Mouse (Mus musculus): Measurements from ENCODE around the gene Nmnat3. TPM values are rescaled to one million over a fixed set of nuclear protein-coding genes. Genes with fewer than 3 reads are reported as not detected.
"Not testable (repeated sequence)": the region's sequence is repeated elsewhere in the genome, so short reads cannot be mapped to it uniquely, and the experiment has no call there.

Nmnat3 gene
- polyA plus RNA-seq (2015; fragmentation: Nextera tagmentation; extraction: Ambion mirVana) = 7.0 and 7.6 TPM in 2 replicates

DNA sequence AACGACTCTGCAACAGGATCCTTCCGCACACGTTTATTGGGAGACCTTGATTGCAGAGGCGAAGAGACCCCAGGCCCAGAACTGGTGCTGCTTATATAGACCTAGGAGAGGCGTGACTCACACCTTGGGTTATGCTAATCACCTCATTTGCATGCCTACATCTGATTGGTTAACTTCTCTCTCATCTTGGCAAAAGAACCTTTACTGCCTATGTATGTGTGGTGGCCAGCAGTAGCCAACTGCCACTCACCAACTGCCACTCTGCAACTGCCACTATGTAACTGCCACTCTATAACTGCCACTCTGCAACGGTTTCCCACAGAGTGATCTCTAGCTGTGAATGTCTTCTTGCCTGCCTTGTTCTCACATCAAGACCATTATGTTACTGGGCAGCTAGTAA lies at the start of gene Nmnat3:
TSS of gene Nmnat3 (plus strand) at position 301 of the 400 bp plus-strand sequence.
- ATAC-seq (ENCODE audit: low read depth); H3K27ac ChIP-seq (ENCODE audit: low read length); H3K27me3 ChIP-seq (ENCODE audit: control insufficient read depth, insufficient read depth, low read depth, low read length); H3K4me3 ChIP-seq (ENCODE audit: low read length); H3K9me3 ChIP-seq (ENCODE audit: control insufficient read depth, low read length); H3K9ac ChIP-seq (ENCODE audit: low read length); H3K4me1 ChIP-seq (replicated peaks; ENCODE audit: control insufficient read depth, insufficient read depth, low read length); H3K4me2 ChIP-seq (ENCODE audit: low read depth, low read length); H3K36me3 ChIP-seq (ENCODE audit: control insufficient read depth, insufficient read depth, low read length): not testable (repeated sequence)
- WGBS = 59% methylated on average over 6 of the region's 6 CpGs

DNA sequence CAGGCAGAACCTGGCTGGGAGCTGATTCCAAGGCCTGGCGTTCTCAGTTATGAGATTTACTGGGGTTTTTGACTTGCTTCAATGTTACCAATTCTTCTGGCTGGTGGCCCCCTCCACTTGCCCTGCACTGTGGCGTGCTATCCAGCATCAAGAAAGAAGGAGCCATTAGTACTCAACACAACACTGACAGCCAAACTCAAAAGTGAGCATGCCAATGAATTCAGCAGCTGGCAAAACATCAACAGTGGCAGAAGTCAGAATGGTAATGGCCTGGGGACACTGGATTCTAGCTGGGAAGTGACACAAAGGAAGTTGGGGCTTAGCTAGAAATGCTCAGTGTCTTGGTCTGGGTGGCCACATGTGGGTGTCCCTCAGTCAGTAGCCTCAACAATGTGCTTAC lies 43.8 kb upstream of the Nmnat3 start:
- no peak for ATAC-seq (ENCODE audit: low read depth)
- WGBS = 65% methylated on average over 2 of the region's 2 CpGs

DNA sequence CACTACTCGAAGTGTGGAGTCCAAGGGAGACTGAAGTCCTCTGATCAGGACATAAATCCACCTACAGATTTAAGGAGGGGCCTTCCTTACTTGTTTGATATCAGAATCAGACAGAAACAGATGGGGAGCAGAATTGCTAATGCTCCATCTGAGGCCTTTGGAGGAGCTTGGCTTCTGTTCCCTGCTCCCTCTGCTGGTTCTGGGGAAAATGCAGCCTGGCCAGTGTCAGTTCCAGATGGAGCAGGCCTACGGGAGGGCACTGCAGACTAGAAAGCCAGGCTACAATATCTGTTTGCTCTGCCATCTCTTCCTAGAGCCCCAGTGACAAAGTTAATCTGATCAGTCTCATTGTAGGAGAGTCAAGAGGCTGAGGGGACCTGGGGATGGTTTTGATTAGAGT lies 43.0 kb upstream of the Nmnat3 start:
- Histone ChIP-seq H3K4me2 (ENCODE audit: low read depth, low read length) (no peak overlapping the region), H3K27me3 (ENCODE audit: control insufficient read depth, insufficient read depth, low read depth, low read length) (no peaks in the 10 kb centered on the region), H3K27ac (ENCODE audit: low read length) (no peak overlapping the region), H3K9me3 (ENCODE audit: control insufficient read depth, low read length) (no peaks in the 10 kb centered on the region), H3K4me3 (ENCODE audit: low read length) (no peak overlapping the region), H3K36me3 (ENCODE audit: control insufficient read depth, insufficient read depth, low read length) (no peaks in the 10 kb centered on the region), H3K9ac (ENCODE audit: low read length) (no peak overlapping the region), H3K4me1 (replicated peaks; ENCODE audit: control insufficient read depth, insufficient read depth, low read length) (no peaks in the 10 kb centered on the region)
- ATAC-seq (ENCODE audit: low read depth) = no peak
- 41% methylated on average over 2 of the region's 2 CpGs for WGBS

More for the DNA sequence above, 43.8 kb upstream of the Nmnat3 start:
- Histone ChIP-seq H3K4me1 (replicated peaks; ENCODE audit: control insufficient read depth, insufficient read depth, low read length) (no peaks in the 10 kb centered on the region), H3K9me3 (ENCODE audit: control insufficient read depth, low read length) (no peaks in the 10 kb centered on the region), H3K4me3 (ENCODE audit: low read length) (no peak overlapping the region), H3K36me3 (ENCODE audit: control insufficient read depth, insufficient read depth, low read length) (no peaks in the 10 kb centered on the region), H3K9ac (ENCODE audit: low read length) (no peak overlapping the region), H3K27ac (ENCODE audit: low read length) (no peak overlapping the region), H3K27me3 (ENCODE audit: control insufficient read depth, insufficient read depth, low read depth, low read length) (no peaks in the 10 kb centered on the region), H3K4me2 (ENCODE audit: low read depth, low read length) (no peak overlapping the region)

DNA sequence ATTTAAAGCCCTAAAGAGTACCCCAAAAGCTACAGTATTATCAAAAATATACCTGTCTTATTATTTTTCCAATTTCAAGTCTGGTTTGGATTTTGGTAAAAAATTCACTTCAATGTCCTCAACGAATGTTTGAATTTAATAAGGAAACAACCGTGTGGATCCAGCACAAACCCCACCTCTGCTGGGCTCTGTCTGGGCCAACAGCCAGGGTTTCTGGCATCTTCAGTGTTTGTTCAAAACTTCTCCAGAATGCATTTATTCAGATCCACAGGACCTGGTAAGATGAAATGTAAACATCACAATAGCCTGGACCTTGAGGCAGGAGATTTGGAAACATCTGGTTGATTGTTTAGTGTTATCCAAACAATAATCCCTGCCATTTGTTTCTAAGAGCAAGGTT lies 42.0 kb upstream of the Nmnat3 start:
- Histone ChIP-seq H3K9me3 (ENCODE audit: control insufficient read depth, low read length) (no peaks in the 10 kb centered on the region), H3K27me3 (ENCODE audit: control insufficient read depth, insufficient read depth, low read depth, low read length) (no peaks in the 10 kb centered on the region), H3K9ac (ENCODE audit: low read length) (no peak overlapping the region), H3K36me3 (ENCODE audit: control insufficient read depth, insufficient read depth, low read length) (no peaks in the 10 kb centered on the region), H3K4me3 (ENCODE audit: low read length) (no peak overlapping the region), H3K4me2 (ENCODE audit: low read depth, low read length) (no peak overlapping the region), H3K27ac (ENCODE audit: low read length) (no peak overlapping the region), H3K4me1 (replicated peaks; ENCODE audit: control insufficient read depth, insufficient read depth, low read length) (no peaks in the 10 kb centered on the region)
- ATAC-seq (ENCODE audit: low read depth) = no peak
- 46% methylated on average over 2 of the region's 2 CpGs for WGBS

DNA sequence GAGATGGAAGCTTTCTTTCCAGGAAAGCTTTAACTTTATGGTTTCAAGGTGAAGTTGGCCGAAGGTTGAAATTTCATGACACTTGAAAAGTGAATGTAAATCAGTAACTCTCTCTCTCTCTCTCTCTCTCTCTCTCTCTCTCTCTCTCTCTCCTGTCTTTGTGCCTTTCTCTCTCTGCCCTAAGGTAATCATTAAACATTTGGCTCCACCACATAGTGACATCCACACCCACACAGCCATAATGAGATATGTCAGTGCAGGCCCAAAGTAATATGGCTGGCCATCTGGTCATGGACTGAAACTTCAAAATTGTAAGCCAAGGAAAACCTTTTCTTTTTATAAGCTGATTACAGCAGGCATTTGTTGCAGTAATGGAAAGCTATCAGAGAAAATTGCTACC lies 40.9 kb upstream of the Nmnat3 start:
- no peak for ATAC-seq (ENCODE audit: low read depth)
- Histone ChIP-seq H3K27me3 (ENCODE audit: control insufficient read depth, insufficient read depth, low read depth, low read length) (no peaks in the 10 kb centered on the region), H3K4me2 (ENCODE audit: low read depth, low read length) (no peak overlapping the region), H3K4me3 (ENCODE audit: low read length) (no peak overlapping the region), H3K9me3 (ENCODE audit: control insufficient read depth, low read length) (no peaks in the 10 kb centered on the region), H3K27ac (ENCODE audit: low read length) (no peak overlapping the region), H3K4me1 (replicated peaks; ENCODE audit: control insufficient read depth, insufficient read depth, low read length) (no peaks in the 10 kb centered on the region), H3K36me3 (ENCODE audit: control insufficient read depth, insufficient read depth, low read length) (no peaks in the 10 kb centered on the region), H3K9ac (ENCODE audit: low read length) (no peak overlapping the region)
- WGBS = 86% methylated on average over 1 of the region's 1 CpGs

DNA sequence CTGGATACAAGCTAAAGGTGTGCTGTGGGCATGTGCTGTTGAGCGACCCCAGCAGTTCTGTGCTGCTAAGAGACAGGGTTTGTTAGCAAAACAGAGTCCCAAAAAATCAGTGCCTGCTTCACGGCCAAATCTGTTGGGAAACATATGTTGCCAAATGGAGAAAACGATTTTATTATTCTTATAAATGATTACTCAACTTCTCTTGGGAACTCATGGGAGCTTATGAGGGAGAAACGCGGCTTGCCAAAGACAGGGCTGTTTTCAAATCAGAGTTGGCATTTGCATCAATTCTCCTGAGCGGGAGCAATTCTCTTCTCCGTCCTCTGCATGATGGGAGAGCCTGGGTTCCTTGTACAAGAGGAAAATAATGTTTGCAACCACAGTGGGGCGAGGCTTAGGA lies 27.0 kb upstream of the Nmnat3 start:
- H3K27me3 ChIP-seq (ENCODE audit: control insufficient read depth, insufficient read depth, low read depth, low read length) = no peaks in the 10 kb centered on the region
- H3K27ac ChIP-seq (ENCODE audit: low read length) = no peak overlapping the region
- no peak for ATAC-seq (ENCODE audit: low read depth)
- H3K36me3 ChIP-seq (ENCODE audit: control insufficient read depth, insufficient read depth, low read length) = no peaks in the 10 kb centered on the region
- H3K4me1 ChIP-seq (replicated peaks; ENCODE audit: control insufficient read depth, insufficient read depth, low read length) = no peaks in the 10 kb centered on the region
- H3K4me3 ChIP-seq (ENCODE audit: low read length) = no peak overlapping the region
- no peak overlapping the region for H3K4me2 ChIP-seq (ENCODE audit: low read depth, low read length)
- H3K9me3 ChIP-seq (ENCODE audit: control insufficient read depth, low read length) = no peaks in the 10 kb centered on the region
- whole genome bisulfite sequencing = 76% methylated on average over 8 of the region's 8 CpGs
- H3K9ac ChIP-seq (ENCODE audit: low read length) = no peak overlapping the region

DNA sequence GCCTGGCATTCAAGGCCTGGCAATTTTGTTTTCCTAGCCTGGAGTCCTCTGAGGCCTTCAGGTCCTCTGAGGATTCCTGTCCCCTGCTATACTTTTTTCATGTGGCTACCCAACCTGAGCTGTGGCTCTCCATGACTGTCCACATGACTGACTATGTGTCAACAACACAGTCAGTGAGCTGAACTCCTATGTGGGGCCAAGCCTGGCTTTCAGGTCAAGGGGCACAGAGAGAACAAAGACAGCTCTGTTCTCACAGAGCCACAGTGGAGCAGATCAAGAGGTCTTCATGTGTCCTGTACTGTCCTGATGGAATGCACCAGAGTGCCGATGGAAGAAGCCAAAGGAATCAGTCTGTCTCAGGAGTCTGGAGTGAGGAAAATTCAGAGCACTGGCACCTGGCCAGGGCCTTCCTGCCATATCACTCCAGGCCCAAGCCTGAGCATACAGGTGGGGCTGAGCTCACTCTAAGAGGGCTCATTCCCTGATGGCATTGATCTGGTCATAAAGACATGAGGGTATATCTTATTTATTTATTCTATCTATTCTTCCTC lies 25.7 kb upstream of the Nmnat3 start:
- Histone ChIP-seq H3K4me1 (replicated peaks; ENCODE audit: control insufficient read depth, insufficient read depth, low read length) (no peaks in the 10 kb centered on the region), H3K9me3 (ENCODE audit: control insufficient read depth, low read length) (no peaks in the 10 kb centered on the region), H3K4me2 (ENCODE audit: low read depth, low read length) (no peak overlapping the region), H3K36me3 (ENCODE audit: control insufficient read depth, insufficient read depth, low read length) (no peaks in the 10 kb centered on the region), H3K9ac (ENCODE audit: low read length) (no peak overlapping the region), H3K27me3 (ENCODE audit: control insufficient read depth, insufficient read depth, low read depth, low read length) (no peaks in the 10 kb centered on the region), H3K4me3 (ENCODE audit: low read length) (no peak overlapping the region), H3K27ac (ENCODE audit: low read length) (no peak overlapping the region)
- 23% methylated on average over 1 of the region's 1 CpGs for WGBS
- no peak for ATAC-seq (ENCODE audit: low read depth)

DNA sequence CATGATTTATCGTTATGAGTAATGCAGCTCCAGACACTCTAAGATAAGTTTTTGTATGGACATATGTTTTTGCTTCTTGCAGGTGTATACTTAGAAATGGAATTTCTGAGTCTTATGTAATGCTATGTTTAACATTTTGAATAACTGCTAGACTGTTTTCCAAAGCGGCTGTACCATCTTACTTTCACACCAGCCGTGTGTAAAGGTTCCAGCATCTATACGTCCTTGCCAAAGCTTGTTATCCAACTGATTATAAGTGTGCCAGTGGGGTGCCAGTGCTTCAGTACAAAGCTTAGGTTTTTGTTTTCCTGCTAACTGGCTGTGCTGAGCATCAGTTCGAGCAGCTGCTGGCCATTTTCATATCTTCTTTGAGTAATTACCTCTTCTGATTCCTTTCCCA lies 22.3 kb upstream of the Nmnat3 start:
- Histone ChIP-seq H3K4me3 (ENCODE audit: low read length) (no peak overlapping the region), H3K4me2 (ENCODE audit: low read depth, low read length) (no peak overlapping the region), H3K4me1 (replicated peaks; ENCODE audit: control insufficient read depth, insufficient read depth, low read length) (no peaks in the 10 kb centered on the region), H3K9ac (ENCODE audit: low read length) (no peak overlapping the region), H3K9me3 (ENCODE audit: control insufficient read depth, low read length) (no peaks in the 10 kb centered on the region), H3K36me3 (ENCODE audit: control insufficient read depth, insufficient read depth, low read length) (no peaks in the 10 kb centered on the region), H3K27me3 (ENCODE audit: control insufficient read depth, insufficient read depth, low read depth, low read length) (no peaks in the 10 kb centered on the region), H3K27ac (ENCODE audit: low read length) (no peak overlapping the region)
- 82% methylated on average over 5 of the region's 5 CpGs for WGBS
- ATAC-seq (ENCODE audit: low read depth) = no peak

DNA sequence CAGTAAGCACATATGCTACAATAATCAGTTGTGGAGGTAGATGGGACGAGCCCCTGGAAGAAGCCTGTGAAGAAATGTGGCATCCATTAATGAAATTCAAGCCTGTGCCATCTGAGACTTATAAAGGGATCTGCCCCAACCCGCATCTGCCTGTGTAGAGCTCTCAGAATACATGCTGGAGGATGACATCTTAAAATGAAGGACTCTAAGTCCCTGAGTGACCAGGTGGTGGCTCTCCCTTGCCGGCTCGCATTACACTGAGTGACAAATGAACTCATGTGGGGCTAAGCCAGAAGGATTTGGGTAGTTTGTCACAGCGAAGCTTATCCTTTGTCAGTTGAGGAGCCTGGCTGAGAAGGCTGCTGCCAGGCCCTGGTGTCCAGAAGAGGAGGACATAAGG lies 14.5 kb upstream of the Nmnat3 start:
- no peaks in the 10 kb centered on the region for H3K4me1 ChIP-seq (replicated peaks; ENCODE audit: control insufficient read depth, insufficient read depth, low read length)
- no peak overlapping the region for H3K9ac ChIP-seq (ENCODE audit: low read length)
- no peaks in the 10 kb centered on the region for H3K9me3 ChIP-seq (ENCODE audit: control insufficient read depth, low read length)
- no peaks in the 10 kb centered on the region for H3K36me3 ChIP-seq (ENCODE audit: control insufficient read depth, insufficient read depth, low read length)
- no peaks in the 10 kb centered on the region for H3K27me3 ChIP-seq (ENCODE audit: control insufficient read depth, insufficient read depth, low read depth, low read length)
- ATAC-seq (ENCODE audit: low read depth) = no peak
- H3K27ac ChIP-seq (ENCODE audit: low read length) = no peak overlapping the region
- WGBS = 59% methylated on average over 5 of the region's 5 CpGs
- no peak overlapping the region for H3K4me3 ChIP-seq (ENCODE audit: low read length)
- no peak overlapping the region for H3K4me2 ChIP-seq (ENCODE audit: low read depth, low read length)

DNA sequence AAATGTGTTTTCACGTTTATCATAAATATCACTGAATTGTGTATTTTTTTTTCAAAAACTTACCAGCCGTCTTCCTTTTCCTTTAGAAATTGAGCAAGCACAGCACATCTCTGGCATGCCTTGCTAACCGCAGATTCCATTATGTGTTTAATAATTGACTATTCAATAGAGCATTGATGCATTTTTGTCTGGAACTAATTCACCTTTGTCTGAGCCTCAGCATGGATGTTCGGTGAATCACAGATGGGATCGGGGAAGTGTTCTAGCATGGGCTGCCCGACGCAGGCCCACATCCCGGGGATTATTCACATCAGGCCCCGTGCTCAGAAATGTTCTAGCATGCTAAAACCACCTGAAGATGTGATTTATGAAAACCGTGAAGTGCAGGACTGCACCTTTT lies 12.2 kb upstream of the Nmnat3 start:
- no peak overlapping the region for H3K4me2 ChIP-seq (ENCODE audit: low read depth, low read length)
- H3K4me3 ChIP-seq (ENCODE audit: low read length) = no peak overlapping the region
- H3K4me1 ChIP-seq (replicated peaks; ENCODE audit: control insufficient read depth, insufficient read depth, low read length) = no peaks in the 10 kb centered on the region
- WGBS = 75% methylated on average over 10 of the region's 10 CpGs
- H3K9ac ChIP-seq (ENCODE audit: low read length) = no peak overlapping the region
- no peak overlapping the region for H3K27ac ChIP-seq (ENCODE audit: low read length)
- H3K27me3 ChIP-seq (ENCODE audit: control insufficient read depth, insufficient read depth, low read depth, low read length) = no peaks in the 10 kb centered on the region
- H3K36me3 ChIP-seq (ENCODE audit: control insufficient read depth, insufficient read depth, low read length) = no peaks in the 10 kb centered on the region
- H3K9me3 ChIP-seq (ENCODE audit: control insufficient read depth, low read length) = no peaks in the 10 kb centered on the region
- no peak for ATAC-seq (ENCODE audit: low read depth)
